Mouse (Mus musculus) G1E (cell line): ENCODE results near the gene Pibf1. TPM values are rescaled to one million over a fixed set of nuclear protein-coding genes. Genes with fewer than 3 reads are reported as not detected.

Experiments used
- ATAC-seq: 2 replicates; pipeline ENCODE4 v1.8.0; 2016; ENCODE audit warnings: mild to moderate bottlenecking; ENCODE audit not compliant: insufficient number of reproducible peaks, poor library complexity, low FRiP score, severe bottlenecking; ENCODE audit errors: extremely low read depth
- DNase-seq: peaks from one replicate; pipeline ENCODE4 v3.0.0; 2012; ENCODE audit warnings: low spot score
- H3K27me3 ChIP-seq: 2 replicates; pipeline ENCODE4 v1.6.1; 2012; ENCODE audit warnings: mild to moderate bottlenecking, low read length, inconsistent platforms; ENCODE audit not compliant: insufficient read depth
- H3K36me3 ChIP-seq: replicated peaks from 2 replicates; pipeline ENCODE3; 2012; ENCODE audit warnings: mild to moderate bottlenecking, inconsistent platforms
- H3K4me1 ChIP-seq: 2 replicates; pipeline ENCODE4 v1.6.1; 2012; ENCODE audit warnings: low read depth, low read length, inconsistent platforms, mixed read lengths; ENCODE audit not compliant: insufficient read depth
- H3K4me3 ChIP-seq: 2 replicates; pipeline ENCODE4 v1.5.1; 2012; ENCODE audit warnings: low read depth, mild to moderate bottlenecking, inconsistent platforms, low read length, moderate library complexity, mixed read lengths
- H3K9me3 ChIP-seq: replicated peaks from 2 replicates; pipeline ENCODE4 v1.6.1; 2012; ENCODE audit warnings: inconsistent platforms
- CTCF ChIP-seq: IDR thresholded peaks from 2 replicates; pipeline ENCODE4 v1.5.1; 2012; ENCODE audit warnings: low read depth, low read length, inconsistent platforms, mixed read lengths
- GATA1 ChIP-seq: IDR thresholded peaks from 2 replicates; pipeline ENCODE4 v1.6.1; 2012; ENCODE audit warnings: borderline replicate concordance, low read length, inconsistent platforms, mixed read lengths
- GATA2 ChIP-seq: IDR thresholded peaks from 2 replicates; pipeline ENCODE4 v1.6.1; 2012; ENCODE audit warnings: low read depth, low read length, inconsistent platforms, borderline replicate concordance
- POLR2AphosphoS5 ChIP-seq: IDR thresholded peaks from 2 replicates; pipeline ENCODE4 v1.6.1; 2012; ENCODE audit warnings: low read depth, low read length, inconsistent platforms; ENCODE audit not compliant: insufficient replicate concordance
- TAL1 ChIP-seq: conservative IDR thresholded peaks from 2 replicates; pipeline ENCODE4 v1.6.1; 2012; ENCODE audit warnings: low read depth, low read length, inconsistent platforms, mixed read lengths
- polyA plus RNA-seq: library from polyadenylated mRNA; stranded (reverse); fragments of >175 nt; gene quantifications from 2 replicates; pipeline ENCODE4 v1.2.3, GENCODE M21; 2012
- total RNA-seq, 2 experiments: library from RNA; stranded (forward) in 1 of 2; stranded (reverse) in 1 of 2; fragments of 200-1000 nt in 1 of 2; fragments of >200 nt in 1 of 2; fragmentation: Nextera tagmentation in 1 of 2; gene quantifications; 2 replicates each; pipeline ENCODE4 v1.2.3; 2014 to 2017

Pibf1 gene
- total and polyA plus RNA-seq, 3 experiments: 1.4 to 67.9 (median 58.1) TPM

DNA sequence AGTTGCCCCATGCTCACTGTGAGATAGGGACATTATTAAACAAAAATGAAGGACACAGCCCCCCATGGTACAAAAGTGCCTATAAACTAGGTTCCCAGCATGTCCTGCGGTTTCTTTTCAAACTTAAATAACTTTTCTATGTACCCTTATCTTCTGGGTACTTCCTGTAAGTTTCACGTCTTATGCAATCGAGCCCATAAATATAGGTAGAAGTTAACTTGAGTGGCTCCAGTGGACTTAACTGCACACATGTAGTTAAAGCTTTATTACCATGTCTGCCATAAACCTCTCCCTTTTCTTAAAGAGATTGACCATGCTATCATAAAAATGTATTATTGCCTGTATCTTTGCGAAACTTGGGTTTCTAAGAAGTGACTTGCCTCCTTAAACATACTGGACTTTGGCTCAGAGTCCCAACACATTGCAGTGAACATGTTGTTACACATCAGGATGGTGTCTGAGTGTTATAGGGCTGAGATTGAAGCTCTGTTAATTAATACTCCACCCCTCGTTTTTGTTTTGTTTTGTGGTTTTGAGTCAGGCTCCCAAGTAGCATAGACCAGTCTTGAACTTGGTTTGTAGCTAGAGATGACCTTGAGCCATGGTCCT, 181.7 kb downstream of the Pibf1 start:
- TF ChIP-seq GATA2: no peak
- no peak for TF ChIP-seq TAL1
- TF ChIP-seq CTCF: no peak
- TF ChIP-seq POLR2AphosphoS5: no peak
- no peak for TF ChIP-seq GATA1
- Histone ChIP-seq H3K4me1 (no peaks in the 10 kb centered on the region), H3K9me3 (peaks cover 2% of the 10 kb centered on the region), H3K4me3 (no peak overlapping the region), H3K36me3 (no peaks in the 10 kb centered on the region), H3K27me3 (no peaks in the 10 kb centered on the region)
- no peak for ATAC-seq
- no peak for DNase-seq

DNA sequence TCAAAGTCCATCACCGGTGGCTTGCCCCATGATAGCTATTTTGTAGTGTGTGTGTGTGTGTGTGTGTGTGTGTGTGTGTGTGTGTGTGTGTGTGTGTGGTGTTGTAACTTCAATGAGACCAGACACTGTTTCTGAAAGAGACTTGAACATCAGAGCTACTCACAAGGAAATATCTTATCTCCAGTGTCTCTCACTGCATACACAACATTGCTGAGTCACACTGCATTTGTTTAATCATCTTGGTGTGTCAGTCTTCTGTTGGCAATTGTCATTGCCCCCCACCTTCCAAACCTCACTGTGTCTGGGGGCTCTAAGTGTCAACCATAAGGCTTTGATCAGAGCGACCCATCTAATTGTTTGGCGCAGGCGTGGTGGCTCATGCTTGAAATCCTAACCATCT, 186.3 kb downstream of the Pibf1 start:
- ATAC-seq (no peak), DNase-seq (no peak)
- Histone ChIP-seq H3K4me1 (no peaks in the 10 kb centered on the region), H3K9me3 (peaks cover 7% of the 10 kb centered on the region), H3K27me3 (no peaks in the 10 kb centered on the region), H3K4me3 (no peak overlapping the region), H3K36me3 (no peaks in the 10 kb centered on the region)
- no peak for TF ChIP-seq POLR2AphosphoS5
- TF ChIP-seq CTCF: no peak
- TF ChIP-seq TAL1: no peak
- TF ChIP-seq GATA1: no peak
- no peak for TF ChIP-seq GATA2

GRCm38 (mm10) chr14:99292176-99292575, 193.0 kb downstream of the Pibf1 start:
- DNase-seq (no peak), ATAC-seq (no peak)
- H3K4me1 ChIP-seq: no peaks in the 10 kb centered on the region
- H3K4me3 ChIP-seq: no peak overlapping the region
- no peaks in the 10 kb centered on the region for H3K27me3 ChIP-seq
- TF ChIP-seq GATA2 (no peak), GATA1 (no peak), CTCF (no peak), TAL1 (no peak), POLR2AphosphoS5 (no peak)
- H3K9me3 ChIP-seq: peaks cover 26% of the 10 kb centered on the region
- H3K36me3 ChIP-seq: no peaks in the 10 kb centered on the region

DNA sequence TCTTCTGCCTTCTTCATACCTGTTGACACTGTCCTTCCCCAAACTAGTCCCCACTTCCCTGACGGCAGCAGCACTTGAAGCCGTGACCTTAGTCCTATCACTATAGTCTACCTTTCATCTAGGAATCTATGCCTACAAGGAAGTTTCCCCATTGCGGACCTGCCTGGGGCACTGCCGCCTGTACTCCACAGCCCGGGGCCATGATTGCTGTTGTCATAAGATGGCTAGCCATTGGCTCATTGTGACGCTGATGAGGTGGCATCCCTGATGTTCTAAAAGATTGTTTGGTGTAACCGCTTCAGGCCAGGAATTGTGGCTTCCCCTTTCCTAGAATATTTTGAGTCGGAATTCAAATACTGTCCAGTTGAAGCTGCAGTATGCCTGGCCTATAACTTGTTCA, 195.2 kb downstream of the Pibf1 start:
- Histone ChIP-seq H3K36me3 (no peaks in the 10 kb centered on the region), H3K4me3 (no peak overlapping the region), H3K4me1 (no peaks in the 10 kb centered on the region), H3K27me3 (no peaks in the 10 kb centered on the region), H3K9me3 (peaks cover 40% of the 10 kb centered on the region)
- no peak for ATAC-seq
- no peak for DNase-seq
- TF ChIP-seq TAL1 (no peak), POLR2AphosphoS5 (no peak), CTCF (no peak), GATA1 (no peak), GATA2 (no peak)

GRCm38 (mm10) chr14:99295606-99296341, 196.6 kb downstream of the Pibf1 start:
- no peak for TF ChIP-seq POLR2AphosphoS5
- no peak for TF ChIP-seq GATA1
- TF ChIP-seq GATA2: no peak
- TF ChIP-seq CTCF: no peak
- TF ChIP-seq TAL1: no peak
- Histone ChIP-seq H3K4me3 (no peak overlapping the region), H3K9me3 (peaks cover 43% of the 10 kb centered on the region), H3K27me3 (no peaks in the 10 kb centered on the region), H3K36me3 (no peaks in the 10 kb centered on the region), H3K4me1 (no peaks in the 10 kb centered on the region)
- no peak for ATAC-seq
- no peak for DNase-seq

GRCm38 (mm10) chr14:99298385-99299021, 199.3 kb downstream of the Pibf1 start, which contains the start of gene Klf5:
TSS of gene Klf5 (plus strand) at chr14:99298691.
- H3K4me1 ChIP-seq: no peaks in the 10 kb centered on the region
- peak within 1 kb of the TSS; percentile 24; the same call in 1 of the 2 replicates for H3K4me3 ChIP-seq
- H3K27me3 ChIP-seq: no peaks in the 10 kb centered on the region
- H3K9me3 ChIP-seq: peaks cover 46% of the 10 kb centered on the region
- no peaks in the 10 kb centered on the region for H3K36me3 ChIP-seq
- DNase-seq: no peak
- no peak for TF ChIP-seq GATA2
- ATAC-seq: no peak
